Mouse (Mus musculus) skeletal muscle tissue, adult 2 months (tissue): ENCODE measurements around the gene Gm20765.
"Not testable (repeated sequence)": the region's sequence is repeated elsewhere in the genome, so short reads cannot be mapped to it uniquely, and the experiment has no call there.

ENCODE experiments used
- DNase-seq: peaks from one replicate; pipeline ENCODE4 v3.0.0-alpha.2; 2012; ENCODE audit warnings: low read depth, low spot score

The Gm20765 gene

GRCm38 (mm10) chr10:104185233-104185632 lies at the start of gene Gm20765:
Gene Gm20765, plus strand, starts transcription at chr10:104185533.
- DNase-seq = not testable (repeated sequence)

DNA sequence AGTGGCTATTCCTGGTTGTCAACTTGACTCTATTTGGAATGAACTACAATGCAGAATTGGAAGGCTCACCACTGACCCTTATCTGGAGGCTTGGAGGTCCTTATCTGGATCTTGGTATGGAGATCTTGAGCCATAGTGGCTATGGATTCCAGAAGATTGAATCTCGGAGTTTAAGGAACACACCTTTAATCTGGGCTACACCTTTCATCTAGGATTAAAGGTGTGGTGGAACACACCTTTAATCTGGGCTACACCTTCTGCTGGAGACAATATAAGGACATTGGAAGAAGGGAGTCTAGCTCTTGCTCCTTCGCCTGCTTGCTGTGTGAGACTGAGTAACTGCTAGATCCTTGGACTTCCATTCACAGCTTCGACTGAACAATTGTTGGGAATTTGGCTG lies 42.6 kb upstream of the Gm20765 start, which contains the start of gene Gm21293:
Gene Gm21293 (plus strand): TSS at position 301 of the 400 bp plus-strand sequence.
- DNase-seq = not testable (repeated sequence)

GRCm38 (mm10) chr10:104151197-104151596 lies 34.1 kb upstream of the Gm20765 start, which contains the start of gene Gm6763:
Gene Gm6763, plus strand, starts transcription at chr10:104151497.
- DNase-seq = not testable (repeated sequence)

DNA sequence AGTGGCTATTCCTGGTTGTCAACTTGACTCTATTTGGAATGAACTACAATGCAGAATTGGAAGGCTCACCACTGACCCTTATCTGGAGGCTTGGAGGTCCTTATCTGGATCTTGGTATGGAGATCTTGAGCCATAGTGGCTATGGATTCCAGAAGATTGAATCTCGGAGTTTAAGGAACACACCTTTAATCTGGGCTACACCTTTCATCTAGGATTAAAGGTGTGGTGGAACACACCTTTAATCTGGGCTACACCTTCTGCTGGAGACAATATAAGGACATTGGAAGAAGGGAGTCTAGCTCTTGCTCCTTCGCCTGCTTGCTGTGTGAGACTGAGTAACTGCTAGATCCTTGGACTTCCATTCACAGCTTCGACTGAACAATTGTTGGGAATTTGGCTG lies 25.6 kb upstream of the Gm20765 start, which contains the start of gene Gm8764:
Gene Gm8764 (plus strand): TSS at position 301 of the 400 bp plus-strand sequence.
- not testable (repeated sequence) for DNase-seq

- not testable (repeated sequence) for DNase-seq
Observed at GRCm38 (mm10) chr10:104168215-104168614, 17.1 kb upstream of the Gm20765 start, which contains the start of gene Gm21304. Gene Gm21304, plus strand, starts transcription at chr10:104168515.

- DNase-seq = not testable (repeated sequence)
Observed at GRCm38 (mm10) chr10:104176724-104177123, 8.6 kb upstream of the Gm20765 start, which contains the start of gene Gm21312. Gene Gm21312, plus strand, starts transcription at chr10:104177024.

DNA sequence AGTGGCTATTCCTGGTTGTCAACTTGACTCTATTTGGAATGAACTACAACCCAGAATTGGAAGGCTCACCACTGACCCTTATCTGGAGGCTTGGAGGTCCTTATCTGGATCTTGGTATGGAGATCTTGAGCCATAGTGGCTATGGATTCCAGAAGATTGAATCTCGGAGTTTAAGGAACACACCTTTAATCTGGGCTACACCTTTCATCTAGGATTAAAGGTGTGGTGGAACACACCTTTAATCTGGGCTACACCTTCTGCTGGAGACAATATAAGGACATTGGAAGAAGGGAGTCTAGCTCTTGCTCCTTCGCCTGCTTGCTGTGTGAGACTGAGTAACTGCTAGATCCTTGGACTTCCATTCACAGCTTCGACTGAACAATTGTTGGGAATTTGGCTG lies 8.4 kb downstream of the Gm20765 start, which contains the start of gene Gm4340:
Gene Gm4340 (plus strand): TSS at position 301 of the 400 bp plus-strand sequence.
- DNase-seq = not testable (repeated sequence)

DNA sequence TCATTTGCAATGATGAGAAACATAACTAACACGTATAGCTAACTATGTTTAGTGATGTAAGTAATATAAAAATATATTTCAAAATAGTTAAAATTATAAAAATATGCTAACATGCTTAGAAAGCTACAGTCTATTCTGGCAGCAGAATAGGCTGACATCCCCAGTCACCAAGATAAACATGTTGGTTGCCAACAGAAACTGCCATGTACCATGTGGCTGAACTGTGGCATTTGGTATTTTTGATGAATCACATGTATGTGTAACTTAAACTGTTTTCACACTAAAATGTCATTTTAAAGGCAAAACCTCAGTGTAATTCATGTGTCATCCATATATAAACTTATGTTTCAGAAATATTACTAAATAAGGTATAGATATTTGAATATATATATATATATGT lies 24.3 kb downstream of the Gm20765 start:
- DNase-seq = no peak

- DNase-seq = no peak
Observed at GRCm38 (mm10) chr10:104210268-104210990, 25.1 kb downstream of the Gm20765 start.

DNA sequence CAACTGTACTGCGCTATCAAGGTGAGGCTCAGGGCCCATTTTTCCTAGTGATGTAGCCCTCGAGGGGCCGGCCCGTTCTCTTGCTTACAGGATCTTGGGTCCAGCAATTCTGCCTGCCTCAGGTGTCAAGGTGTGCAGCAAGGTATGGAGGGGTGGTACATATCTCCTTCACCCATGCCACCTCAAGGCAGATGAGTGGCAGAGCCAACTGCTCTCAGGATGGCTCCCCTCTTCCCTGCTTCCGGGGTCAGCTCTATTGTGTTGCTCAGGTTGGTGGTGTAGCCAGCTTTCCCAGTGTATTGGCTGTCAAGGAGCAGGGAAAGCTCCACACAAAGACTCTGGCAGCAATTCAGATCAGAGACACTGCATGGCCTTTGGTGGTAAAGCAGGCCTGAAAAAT lies 29.2 kb downstream of the Gm20765 start:
- DNase-seq = no peak

DNA sequence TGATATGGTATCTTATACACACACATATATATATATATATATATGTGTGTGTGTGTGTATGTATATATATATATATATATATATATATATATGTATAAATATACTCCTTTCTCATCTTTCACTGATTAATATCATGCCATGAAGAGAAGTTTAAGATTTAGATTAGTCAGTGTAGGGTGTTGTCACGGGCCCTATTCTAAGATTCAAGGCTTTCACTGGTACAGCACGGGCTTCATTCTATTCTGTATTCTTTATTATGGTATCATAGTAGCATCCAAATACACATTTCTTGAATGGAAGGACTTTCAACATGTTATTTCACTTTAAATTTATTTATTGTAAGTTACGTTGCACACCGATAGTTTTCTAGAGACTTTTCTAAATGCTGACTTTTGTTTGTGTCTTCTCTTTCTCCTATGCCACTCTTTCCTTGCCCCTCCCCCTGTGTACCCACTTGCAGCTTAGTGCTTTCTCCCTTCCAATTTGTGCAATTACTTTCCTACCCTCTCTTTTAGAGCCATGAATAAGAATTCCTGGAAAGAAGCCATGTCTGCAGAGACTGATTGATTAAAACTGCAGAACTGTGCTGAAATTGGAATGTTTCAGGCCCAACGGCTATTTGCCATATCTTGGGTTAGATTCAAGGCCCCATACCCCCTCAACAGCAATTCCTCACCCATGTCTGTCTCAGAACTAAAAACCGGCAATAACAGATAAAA lies 35.1 kb downstream of the Gm20765 start:
- no peak for DNase-seq
